Mouse (Mus musculus): Measurements from ENCODE around the gene Gm21897. TPM values are rescaled to one million over a fixed set of nuclear protein-coding genes. Genes with fewer than 3 reads are reported as not detected.

Gm21897 gene
- polyA plus RNA-seq, 1 experiment from 2014 or later, result not detected

DNA sequence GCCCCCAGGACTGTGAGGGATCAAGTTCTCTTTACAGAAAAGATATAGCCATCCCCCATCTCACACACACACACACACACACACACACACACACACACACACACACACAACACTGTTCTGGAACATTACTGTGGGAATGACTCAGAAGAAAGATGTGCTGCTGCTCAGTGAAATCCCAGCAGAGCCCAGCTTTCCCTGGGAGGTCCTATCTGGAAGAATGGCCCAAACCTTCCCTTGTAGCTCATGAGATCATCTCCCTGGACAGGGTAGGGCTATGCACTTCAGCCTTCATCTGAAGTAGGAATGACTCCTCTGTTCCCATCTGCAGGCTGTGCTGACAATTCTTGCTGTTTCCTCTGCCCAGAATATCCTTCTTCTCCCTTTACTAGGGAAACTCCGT is 38.1 kb downstream of the Gm21897 start:
- Histone ChIP-seq H3K9me3 (no peaks in the 10 kb centered on the region), H3K9ac (no peak overlapping the region), H3K4me3 (no peak overlapping the region), H3K4me2 (replicated peaks) (no peak overlapping the region), H3K27me3 (no peaks in the 10 kb centered on the region), H3K36me3 (no peaks in the 10 kb centered on the region), H3K4me1 (peaks cover 8% of the 10 kb centered on the region), H3K27ac (no peak overlapping the region)
- no peak for ATAC-seq (ENCODE audit: low FRiP score, low read depth)
- WGBS, result 88% methylated on average over 1 of the region's 1 CpGs

DNA sequence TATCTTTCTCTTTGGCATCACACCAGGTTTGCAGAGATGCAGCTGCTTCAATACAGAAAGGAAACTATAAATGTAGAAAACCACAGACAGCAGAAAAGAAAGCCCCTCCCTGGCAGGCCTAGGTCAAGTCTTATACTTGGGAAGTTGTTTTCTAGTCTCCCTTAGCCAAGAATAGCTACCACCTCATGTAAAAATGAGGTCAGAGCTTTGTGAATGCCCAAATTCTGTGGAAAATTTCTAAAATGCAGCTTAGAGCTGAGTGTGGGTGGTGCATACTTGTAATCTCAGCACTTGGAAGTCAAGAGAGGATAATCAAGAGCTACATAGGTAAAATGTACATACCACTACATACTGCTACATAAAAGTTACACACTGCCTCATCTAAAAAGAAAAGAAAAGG is 40.5 kb downstream of the Gm21897 start:
- H3K4me1 ChIP-seq, result peaks cover 8% of the 10 kb centered on the region
- H3K27ac ChIP-seq, result no peak overlapping the region

DNA sequence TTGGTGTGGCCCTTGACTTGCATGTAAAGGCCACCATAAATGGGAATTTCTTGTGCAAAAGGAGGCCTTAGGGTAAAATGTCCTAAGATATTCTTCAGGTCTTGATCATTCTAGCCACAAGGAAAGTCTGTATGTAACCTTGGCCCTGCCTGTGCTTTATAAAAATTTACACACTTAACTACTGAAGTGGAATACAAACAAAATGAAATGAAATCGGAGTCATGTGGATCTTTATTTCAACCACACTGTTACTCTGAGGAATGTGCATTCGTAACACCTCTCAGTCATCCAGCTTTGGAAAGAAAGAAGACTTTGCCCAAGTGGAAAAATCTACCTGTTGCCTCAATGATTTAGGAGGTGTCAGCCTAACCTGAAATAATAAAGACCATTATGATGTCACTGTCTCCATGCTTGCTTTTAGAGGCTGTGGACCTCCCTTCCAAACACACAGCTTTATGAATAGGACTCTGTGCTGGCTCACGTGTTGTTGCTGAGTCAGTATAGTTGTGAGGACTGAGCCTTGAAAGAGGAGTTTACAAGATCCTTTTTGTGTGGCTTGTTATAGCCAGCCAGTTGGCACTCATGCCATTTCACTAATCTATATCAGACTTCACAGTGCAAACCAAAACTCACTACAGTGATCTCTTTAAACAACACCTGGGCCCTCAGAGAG is 42.0 kb downstream of the Gm21897 start:
- Histone ChIP-seq H3K27ac (peak overlapping the region; percentile 22; the same call in 1 of the 2 replicates), H3K4me1 (peaks cover 8% of the 10 kb centered on the region), H3K9me3 (no peaks in the 10 kb centered on the region), H3K9ac (no peak overlapping the region), H3K4me2 (replicated peaks) (no peak overlapping the region), H3K36me3 (no peaks in the 10 kb centered on the region), H3K27me3 (no peaks in the 10 kb centered on the region), H3K4me3 (no peak overlapping the region)
- ATAC-seq (ENCODE audit: low FRiP score, low read depth), result peak; percentile 86
- WGBS, result 64% methylated on average over 3 of the region's 3 CpGs

More for the DNA sequence above, 40.5 kb downstream of the Gm21897 start:
- Histone ChIP-seq H3K9ac (no peak overlapping the region), H3K27me3 (no peaks in the 10 kb centered on the region), H3K9me3 (no peaks in the 10 kb centered on the region), H3K4me2 (replicated peaks) (no peak overlapping the region), H3K4me3 (no peak overlapping the region), H3K36me3 (no peaks in the 10 kb centered on the region)
- ATAC-seq (ENCODE audit: low FRiP score, low read depth), result no peak

DNA sequence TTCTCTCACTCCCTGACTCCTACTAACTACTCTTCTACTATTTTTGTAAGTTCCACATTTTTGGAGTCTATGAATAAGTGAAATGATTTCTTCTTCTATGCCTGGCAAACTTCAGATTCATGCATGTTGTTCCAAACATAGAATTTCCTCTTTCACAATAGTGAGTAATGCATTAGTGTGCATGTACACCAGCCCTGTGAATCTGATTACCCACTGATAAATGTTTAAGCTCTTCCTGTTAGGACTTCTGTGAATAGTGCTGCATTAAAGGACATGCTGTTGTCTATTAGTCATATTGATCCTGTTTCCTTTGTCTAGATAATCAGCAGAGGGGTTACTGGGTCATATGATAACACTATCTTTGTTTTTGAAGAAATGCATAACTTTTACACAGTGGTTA is 43.6 kb downstream of the Gm21897 start:
- Histone ChIP-seq H3K4me2 (replicated peaks) (no peak overlapping the region), H3K9ac (no peak overlapping the region), H3K4me1 (0 out of 2 replicates have a peak, but pooled peaks cover 5% of the 10 kb centered on the region), H3K36me3 (no peaks in the 10 kb centered on the region), H3K27me3 (no peaks in the 10 kb centered on the region), H3K27ac (no peak overlapping the region), H3K9me3 (no peaks in the 10 kb centered on the region), H3K4me3 (no peak overlapping the region)
- ATAC-seq (ENCODE audit: low FRiP score, low read depth), result no peak
